Mouse (Mus musculus): ENCODE results near the gene Ipo11.

Gene Ipo11

DNA sequence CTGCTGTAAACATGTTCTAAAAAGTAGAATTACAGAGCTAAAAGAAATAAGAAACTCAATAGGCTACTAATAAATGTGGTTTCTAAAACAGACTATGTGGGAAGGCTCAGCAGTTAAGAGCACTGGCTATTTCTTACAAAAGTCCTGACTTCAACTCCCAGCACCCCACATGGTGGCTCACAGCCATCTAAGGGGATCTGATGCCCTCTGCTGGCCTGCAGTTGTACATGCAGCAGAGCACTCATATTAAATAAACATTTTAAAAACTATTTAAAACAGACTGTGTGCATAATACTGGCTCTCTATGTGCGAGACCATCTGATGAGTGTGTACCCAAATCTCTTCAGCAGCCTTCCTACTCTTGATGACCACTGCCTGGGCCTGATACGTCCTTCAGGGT lies 42.5 kb downstream of the Ipo11 start:
- peak; percentile 25 for DNase-seq

DNA sequence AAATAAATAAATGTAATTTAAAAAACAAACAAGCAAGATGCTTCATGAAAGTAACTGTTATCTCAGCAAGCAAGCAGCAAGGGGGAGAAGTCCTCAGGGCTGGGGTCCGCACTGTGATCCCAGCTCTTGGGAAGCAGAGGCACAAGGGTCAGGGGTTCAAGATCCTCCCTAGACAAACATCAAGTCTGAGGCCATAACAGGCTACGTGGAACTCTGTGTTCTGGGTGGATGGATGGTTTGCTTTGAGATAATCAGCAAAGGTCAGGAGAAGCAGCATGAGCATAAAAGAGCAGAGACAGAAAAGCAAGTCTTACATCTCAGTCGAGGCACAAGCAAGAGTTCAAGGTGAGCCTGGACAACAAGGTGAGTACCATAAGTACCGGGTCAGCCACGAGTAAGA lies 43.1 kb downstream of the Ipo11 start:
- DNase-seq: no peak

DNA sequence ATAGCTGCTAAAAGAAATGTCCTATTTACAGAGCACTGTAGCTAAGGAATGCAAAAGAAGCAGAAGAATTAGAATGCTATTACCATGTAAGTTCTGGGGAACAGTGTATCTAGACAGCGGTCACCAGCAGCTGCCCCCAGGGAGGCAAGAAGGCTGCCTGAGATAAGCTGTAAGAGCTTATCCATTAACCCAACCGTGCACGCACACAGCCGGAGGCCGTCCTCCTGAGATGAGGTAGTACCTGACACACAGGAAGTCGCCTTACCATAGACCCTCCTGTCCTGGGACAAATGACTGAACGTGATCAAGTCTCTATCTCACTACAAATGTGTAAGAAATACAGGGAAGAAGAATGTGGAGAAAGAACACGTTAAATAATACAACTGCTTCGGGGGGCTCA lies 43.6 kb downstream of the Ipo11 start:
- no peak for DNase-seq

DNA sequence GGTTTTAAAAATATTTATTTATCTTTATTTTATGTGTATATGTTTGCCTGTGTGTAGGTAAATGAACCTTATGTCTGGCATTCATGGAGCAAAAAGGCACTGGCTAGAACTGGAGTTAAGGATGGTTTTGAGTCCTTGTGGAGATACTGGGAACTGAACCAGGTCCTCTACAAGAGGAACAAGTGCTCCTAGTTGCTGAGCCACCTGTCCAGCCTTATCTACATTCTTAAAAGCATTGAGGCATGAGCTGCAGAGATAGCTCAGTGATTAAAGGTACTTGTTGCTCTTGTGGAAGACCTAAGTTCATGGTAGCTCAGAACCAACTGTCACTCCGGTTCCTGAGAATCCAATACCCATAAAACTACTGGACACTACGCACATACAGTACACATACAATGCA lies 49.4 kb downstream of the Ipo11 start:
- no peak for DNase-seq

DNA sequence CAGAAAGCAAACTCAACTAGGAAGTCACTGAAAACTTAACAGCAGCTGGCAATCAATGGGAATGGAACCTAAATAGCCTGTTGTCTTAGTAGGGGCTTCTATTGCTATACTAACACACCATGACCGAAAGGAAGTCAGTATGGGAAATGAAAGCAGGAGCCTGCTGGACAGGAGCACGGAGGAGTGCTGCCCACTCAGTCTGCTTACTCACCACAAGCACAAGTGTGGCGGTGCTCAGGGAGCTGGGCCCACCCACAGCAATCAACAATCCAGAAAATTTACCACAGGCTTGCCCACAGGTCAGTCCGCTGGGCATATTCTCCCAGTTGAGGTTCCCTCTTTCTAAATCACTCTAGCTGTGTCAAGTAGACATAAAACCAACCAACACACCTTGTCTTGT lies 52.5 kb downstream of the Ipo11 start:
- DNase-seq: no peak

DNA sequence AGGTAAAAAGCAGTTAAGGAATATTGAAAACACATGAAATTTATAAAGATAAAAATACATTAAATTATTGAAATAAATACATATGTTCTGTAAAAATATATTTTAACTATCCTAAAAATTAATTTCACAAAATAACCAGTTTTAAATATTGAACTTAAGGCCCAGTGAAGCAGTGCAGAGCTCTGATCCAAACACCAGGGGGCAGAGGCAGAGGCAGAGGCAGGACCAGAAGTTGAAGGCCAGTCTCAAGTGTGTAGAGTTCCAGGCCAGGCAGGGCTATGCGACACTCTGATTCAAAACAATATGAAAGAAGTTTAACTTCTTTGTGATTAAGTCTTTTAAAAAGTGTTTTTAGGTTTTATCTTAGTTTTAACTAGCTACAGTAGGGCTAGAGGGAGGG lies 60.5 kb downstream of the Ipo11 start:
- DNase-seq: peak; percentile 2

DNA sequence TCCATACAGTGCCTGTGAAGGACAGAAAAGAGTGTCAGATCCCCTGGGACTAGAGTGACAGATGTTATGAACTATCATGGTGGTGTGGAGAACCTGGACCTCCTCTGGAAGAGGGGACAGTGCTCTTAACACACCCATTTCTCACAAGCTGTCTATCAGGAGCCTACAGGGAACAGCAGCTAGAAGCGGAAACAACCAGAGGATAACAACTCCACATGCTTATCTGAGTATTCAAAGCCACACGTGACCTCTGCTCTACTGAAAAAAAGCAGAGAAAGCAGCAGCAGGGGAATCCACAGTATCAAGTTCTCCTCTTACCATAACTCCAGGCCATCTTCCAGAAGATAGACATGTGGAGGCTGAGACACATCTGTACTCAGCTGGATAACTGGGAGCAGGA lies 71.2 kb downstream of the Ipo11 start:
- DNase-seq: no peak

DNA sequence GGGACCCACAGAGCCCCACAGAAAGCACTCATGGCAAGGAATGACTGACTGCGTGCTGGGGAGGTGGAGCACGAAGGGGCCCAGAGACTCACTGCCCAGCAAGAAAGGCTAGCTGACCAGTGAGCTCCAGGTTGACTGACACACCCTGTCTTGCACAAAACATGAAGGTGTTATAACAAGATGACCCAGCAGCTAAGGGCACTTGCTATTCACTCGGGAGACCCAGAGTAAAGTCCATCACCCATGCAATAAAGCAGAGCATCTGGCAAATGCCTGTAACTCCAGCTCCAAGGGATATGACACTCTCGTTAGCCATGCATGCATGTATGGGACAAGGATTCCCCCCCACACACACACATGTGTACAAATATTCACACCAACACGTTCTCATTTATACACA lies 78.0 kb downstream of the Ipo11 start:
- no peak for DNase-seq

DNA sequence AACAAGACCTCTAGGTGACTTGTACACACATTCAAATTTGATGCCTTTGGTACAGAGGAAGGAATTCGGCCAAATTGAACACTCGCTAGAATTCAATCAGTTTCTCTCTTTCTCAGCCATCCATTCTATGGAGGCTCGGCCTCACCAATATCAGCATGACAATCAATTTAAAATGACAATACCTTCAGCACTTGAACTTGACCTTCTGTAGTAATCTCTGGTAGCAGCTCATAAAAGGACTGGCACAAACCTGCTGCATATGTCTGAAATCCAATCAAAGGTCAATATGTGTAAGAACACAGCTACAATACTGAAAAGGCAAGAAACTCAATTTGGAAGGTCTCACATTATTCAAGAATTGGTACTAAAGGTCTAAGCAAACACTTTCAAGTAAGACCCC lies 80.2 kb downstream of the Ipo11 start:
- no peak for DNase-seq

DNA sequence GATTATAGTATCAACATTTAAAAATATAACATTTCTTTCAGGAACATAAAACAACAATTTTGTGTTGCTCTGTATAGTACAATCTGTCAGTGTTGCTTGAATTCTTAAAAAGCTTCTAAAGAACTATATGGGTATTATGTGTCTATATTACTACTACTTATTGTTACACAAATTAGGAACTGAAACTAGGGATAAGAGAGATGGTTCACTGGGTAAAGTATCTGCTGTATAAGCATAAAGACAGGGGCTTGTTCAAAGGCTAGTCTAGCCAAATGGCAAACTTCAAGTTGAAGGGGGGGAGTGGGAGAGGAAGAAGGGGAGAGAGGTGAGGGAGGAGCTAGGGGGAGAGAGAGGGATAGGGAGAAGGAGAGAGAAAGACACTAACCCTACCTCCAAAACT lies 89.2 kb downstream of the Ipo11 start:
- no peak for DNase-seq

DNA sequence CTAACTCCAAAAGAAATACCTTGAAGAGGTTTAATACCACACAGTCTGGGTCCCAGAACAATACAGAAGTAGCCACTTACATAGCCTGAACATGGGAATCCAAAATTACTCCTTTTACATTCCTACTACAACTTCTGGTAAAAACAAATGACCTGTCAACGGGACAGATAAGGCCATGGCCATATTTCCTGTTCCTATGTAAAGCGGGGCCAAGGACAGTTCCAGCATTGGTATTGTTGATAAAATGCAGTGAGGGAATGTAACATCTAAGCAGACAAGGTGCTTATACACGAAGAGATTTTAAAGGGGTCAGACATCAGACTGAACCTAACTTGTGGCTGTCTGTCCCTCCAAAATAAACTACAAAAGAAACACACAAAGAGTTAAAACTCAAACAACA lies 91.8 kb downstream of the Ipo11 start:
- no peak for DNase-seq

DNA sequence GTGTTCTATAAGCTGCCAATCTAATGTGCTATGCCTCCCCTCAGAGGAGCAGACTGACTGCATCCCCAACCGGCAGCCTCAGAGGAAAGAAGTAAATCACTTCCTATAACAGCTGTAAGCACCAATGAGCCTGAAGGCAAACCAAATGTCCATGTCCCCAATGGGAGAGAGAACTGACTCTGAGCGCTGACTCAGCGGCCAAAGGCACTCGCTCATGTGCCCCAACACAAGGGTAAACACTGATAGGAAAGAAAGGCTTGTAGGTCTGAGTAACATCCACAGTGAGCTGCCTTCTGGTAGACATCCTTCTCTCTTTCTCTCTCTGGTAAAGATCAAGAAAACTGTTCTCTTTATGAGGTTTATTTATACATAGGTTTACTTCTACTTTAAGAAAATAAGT lies 94.2 kb downstream of the Ipo11 start:
- no peak for DNase-seq

DNA sequence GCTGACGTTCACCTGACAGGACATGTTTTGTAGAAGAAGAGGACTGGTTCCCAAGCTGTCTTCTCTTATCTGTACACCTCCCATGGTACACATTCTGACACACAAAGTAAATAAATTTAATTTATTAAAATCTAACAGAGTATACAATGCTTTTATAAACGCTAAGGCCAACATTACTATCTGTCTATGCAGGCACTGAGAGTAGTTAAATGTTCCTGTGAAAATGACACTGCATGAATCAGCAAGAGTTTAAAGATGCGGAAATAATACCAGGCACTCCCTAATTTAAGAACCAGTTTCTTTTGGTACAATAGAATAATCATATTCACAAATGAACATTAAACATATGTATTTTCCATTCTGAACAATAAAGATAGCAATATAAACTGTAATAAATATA lies 98.0 kb downstream of the Ipo11 start:
- DNase-seq: no peak

DNA sequence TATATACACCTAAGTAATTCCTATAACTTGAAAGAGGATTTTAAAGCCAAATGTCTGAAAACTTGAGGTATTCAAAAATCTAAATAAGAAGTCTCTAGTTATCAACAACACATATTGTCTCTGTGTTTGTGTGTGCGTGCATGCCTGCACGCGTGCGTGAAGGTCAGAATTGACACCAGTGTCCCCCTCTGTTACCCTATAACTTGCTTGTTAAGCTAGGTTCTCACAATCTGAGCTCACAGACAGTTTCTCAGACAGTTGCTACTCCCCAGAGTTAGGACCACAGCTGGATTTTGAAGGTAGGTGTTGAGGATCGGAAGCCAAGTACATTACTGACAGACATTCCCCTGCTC lies 100.3 kb downstream of the Ipo11 start:
- no peak for DNase-seq

DNA sequence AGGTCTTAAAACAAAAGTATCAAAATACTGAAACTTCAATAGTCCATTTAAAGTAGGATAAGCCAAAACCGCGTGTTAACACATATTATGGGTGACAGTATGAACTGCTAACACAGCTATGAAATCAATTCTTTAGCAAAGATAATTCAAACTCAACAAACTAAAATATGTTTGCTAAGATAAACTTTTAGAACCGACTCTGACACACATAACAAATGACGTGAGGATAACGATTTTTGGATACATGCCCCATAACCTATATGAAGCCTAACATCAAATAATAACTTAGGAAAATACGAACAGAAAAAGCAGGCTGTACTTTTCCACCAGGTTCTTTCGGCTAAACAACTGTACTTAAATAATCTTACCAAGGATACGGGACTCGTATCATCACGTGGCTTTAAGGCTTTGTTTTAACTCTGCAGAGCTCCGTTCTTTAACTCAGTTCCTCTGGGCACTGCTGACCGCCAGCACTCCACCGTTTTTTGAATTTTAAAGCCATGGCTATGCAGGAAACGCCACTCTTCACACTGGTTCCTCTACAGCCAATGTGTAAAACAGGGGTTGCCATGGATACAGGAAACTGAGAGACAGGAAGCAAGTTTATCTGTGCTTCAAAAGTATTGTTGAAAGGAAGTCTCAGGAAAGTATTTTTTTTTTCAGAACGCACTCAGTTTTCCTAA lies 100.8 kb downstream of the Ipo11 start:
- DNase-seq: peak; percentile 26

DNA sequence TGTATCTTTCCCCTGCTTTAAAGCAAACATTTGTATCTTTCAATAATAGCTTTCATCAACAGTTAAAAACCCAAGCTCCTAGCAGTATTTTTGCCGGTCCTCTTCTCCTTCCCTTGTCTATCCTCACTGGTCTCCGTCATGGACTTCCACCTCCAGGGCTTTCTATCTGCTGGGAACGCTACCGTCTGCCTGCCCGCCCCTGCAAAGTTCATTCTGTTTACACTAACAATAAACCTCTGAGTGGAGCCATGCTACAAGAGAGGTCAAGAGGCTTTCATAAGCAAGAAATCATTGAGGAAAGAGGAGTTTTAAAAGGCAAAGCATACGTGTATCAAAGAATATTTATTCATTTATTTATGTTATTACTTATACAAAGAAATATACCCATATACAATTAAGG lies 106.7 kb downstream of the Ipo11 start:
- no peak for DNase-seq

DNA sequence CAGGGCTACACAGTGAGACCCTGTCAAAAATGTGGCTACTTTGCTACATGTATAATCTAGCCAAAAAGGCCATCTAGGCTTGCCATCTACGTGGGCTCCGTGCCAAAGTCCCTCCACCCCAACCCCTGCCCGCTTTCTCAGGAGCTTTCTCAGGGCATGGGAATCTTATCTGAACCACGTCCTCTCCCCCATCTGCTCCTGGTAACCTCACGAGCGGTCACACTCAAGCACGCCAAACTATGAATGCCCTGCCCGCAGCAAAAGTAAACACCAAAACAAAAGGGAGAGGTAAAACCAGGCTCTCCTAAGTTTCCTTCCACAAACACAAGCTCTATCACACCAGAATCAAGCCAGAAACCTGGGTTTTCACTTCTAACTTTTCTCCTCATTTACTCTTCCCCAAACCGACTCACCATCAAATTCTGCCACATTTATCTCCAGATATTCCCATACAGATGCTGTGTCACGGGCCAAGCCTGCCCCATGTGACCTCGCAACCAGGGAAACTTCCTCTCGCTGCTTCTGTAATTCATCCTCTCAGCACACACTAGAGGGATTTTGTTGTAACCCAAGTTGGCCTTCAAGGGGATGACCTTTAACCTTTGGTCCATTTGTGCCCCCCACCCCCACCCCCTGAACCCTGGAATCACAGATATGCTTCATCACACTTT lies 107.3 kb downstream of the Ipo11 start:
- DNase-seq: no peak

DNA sequence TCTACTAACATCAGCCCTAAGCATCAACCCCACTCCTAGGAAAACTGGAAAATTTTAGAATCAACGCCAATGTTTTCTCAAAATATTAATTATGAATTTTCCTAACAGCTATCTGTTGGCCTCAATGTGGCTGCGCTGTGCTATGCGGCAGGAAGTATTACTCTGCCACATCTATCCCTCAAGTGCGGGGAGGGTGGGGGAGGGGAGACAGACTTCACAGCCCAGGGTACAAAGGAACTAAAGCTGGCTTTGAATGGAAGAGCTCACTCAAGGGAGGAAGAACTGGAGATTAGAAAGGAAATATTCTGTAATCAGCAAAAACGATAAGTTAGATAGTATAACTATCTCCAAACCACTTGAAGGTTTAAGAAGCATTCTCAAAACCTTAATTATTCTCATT lies 111.1 kb downstream of the Ipo11 start:
- DNase-seq: no peak

DNA sequence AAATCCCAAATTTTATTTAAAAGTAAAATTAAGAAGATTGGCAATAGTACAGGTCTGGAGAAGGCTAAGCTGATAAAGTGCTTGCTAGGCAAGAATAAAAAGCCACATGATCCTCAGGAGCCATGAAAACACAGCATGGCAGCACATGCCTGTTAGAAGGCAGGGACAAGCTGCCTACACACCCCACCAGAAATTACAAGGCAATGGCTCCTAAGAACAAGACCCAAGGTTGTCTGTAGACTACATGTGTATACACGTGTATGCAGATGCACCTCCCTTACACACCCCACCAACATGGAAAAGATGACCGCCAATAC lies 112.9 kb downstream of the Ipo11 start:
- no peak for DNase-seq

DNA sequence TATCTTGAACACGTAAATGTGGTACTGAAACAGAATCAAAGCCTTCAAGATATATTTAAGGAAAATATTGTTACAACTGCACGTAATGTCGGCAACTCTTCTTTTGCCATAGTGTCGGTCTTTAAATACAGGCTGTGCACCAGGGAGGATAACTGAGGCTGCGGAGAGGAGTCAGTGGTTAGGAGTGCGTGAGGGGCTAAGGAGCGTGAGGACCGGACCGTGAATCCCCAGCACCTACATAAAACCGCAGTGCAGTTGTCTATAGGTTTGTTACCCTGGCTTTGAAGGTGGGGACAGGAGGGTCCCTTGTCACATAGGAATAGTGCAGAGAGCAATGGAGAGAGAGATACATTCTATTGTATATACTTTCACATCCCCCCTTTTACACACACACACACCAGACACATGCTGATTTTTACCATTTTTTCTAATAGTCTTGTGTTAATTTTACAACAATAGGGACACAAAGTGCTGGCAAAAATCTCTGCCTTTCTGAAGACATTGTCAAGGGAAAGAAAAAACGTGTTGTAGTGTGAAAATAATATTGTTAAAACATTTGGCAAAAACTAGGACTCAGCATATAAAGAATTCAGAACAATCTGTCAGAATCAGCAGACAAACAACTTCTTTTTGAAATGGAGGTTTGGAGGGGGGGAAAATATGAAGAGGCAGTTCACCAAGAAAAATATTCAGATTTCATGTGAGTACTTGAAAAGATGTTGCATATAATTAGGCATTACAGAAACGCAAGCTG lies 113.5 kb downstream of the Ipo11 start:
- DNase-seq: no peak

DNA sequence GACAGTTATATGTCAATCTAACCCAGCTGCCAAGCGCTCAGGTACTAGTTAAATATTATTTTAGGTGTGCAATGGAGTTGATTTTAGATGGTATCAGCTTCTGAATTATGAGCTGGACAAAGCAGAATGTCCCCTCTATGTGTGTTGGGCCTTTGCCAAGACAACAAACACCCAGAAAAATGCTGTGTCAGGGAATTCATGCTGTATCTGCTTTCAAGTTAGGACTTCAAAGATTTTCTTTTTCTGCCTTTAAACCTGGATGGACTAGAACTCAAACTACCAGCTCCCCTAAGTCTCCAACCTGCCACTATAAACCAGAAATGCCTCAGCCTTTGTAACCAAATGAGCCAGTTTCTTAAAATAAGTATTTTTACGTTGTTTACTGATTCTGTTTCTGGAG lies 116.6 kb downstream of the Ipo11 start:
- no peak for DNase-seq

DNA sequence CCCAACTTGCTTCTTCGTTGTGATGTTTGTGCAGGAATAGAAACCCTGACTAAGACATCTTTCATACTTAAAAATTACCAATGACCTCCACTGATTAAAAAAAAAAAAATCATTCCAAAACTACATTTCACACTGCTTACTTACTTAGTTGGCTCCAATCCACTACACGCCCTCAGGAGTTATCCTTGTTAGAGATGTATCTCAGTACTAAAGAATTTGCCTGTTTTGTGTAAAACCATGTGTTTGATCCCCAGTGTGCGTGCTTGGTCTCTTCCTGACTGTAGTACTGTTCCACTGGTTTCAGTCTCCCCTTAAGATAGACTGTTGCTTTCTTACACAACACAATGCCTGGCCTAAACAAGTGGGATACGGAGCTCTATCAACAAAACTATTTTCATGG lies 117.0 kb downstream of the Ipo11 start:
- no peak for DNase-seq

DNA sequence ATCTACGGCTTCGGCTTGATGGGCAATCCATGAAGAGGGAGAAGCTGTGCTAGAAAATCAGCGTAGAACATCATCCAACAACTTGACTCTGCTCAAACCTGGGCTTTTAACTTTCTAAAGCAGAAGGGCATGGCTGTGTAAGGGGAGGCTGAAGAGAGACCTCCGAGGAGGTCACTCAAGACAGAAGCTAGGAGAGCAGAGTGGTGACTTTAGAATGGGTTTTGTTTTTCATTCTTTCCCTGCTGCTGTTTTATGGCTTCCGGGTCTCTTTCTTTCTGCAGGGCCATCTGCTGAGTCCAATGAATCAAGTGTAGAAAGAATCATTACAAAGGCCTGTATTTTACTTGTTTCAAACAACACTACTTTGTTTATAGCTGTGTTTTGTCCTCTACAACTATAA lies 119.7 kb downstream of the Ipo11 start:
- DNase-seq: no peak

DNA sequence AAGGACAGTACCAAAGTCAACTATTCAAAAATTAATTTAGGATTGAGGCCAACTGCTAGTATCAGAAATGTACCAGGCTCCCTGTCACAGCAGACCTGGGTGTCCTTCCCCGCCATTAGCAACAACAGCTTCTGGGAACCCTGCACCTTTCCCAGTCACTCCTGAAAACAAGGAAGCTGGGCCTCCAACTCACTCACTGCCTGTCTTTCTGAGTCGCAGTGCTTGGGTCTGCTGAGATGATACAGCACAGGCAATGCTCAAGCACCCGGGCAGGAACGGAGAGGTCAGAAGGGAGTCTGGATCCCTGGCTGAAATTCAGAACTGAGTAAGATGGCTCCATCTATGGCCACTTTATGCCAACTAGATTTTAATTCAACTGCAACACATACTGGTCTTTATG lies 123.2 kb downstream of the Ipo11 start:
- no peak for DNase-seq

DNA sequence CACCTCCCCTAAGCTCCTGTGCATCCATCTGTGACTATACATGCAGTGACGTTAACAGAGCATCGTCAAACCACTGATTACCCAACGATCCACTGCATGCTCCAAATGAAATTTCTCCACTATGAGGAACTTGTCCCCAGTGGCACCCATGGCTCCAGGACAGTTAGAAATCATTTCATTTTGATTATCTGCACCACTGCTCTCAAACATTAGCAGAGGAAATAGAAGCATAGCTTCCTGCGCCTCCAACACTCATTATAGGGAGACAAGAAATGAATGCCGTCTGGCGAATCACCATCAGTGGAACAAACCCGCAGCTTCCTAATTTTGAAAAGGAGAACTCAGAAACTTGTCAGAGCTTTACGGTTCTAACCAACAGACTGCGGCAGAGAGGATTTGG lies 123.7 kb downstream of the Ipo11 start:
- no peak for DNase-seq

Data from lung, postnatal 14 days (tissue).